In genomic region chr3:81924931-81925330, GRCm38 (mm10) we compare ENCODE assay signal across 9 mouse cellular contexts. TPM values are rescaled to one million over a fixed set of nuclear protein-coding genes. Genes with fewer than 3 reads are reported as not detected.
DNase-seq lines count a peak whose midpoint lies in the region; ATAC-seq lines count a peak whose summit lies in the region.
"Had no signal": no experiment of that assay in that cellular context is flagged by ENCODE, and none has a peak within 500 bp of the region (broad histone marks: within the 10 kb centered on the region; RNA-seq: fewer than 3 reads in every experiment).

No protein-coding gene starts in this region.

- DNase-seq in heart, adult 8-10 months (ENCODE audit: low spot score): peak; percentile 55
- peak; percentile 65 to 72 for DNase-seq in B cell, adult 2 months
- peak; percentile 54 for DNase-seq in T-cell, adult 2 months (ENCODE audit: low spot score)
- DNase-seq in embryonic facial prominence, embryonic 10.5 days (ENCODE audit: low spot score): peak; percentile 29
- DNase-seq in layer of hippocampus, adult 11-12 months (ENCODE audit: low spot score): peak; percentile 74
- peak; percentile 83 for DNase-seq in naive thymus-derived CD4-positive, alpha-beta T cell, adult 2 months (ENCODE audit: low read depth)
- DNase-seq in ovary, postnatal 36 days (ENCODE audit: low spot score): no peak

- H3K27ac ChIP-seq in heart, embryonic 12.5 days (ENCODE audit: poor library complexity, severe bottlenecking): no peak overlapping the region
- H3K27ac ChIP-seq in embryonic facial prominence, embryonic 10.5 days (replicated peaks): no peak overlapping the region

- no peak overlapping the region for H3K4me2 ChIP-seq in heart, embryonic 12.5 days

- no peak overlapping the region for H3K9ac ChIP-seq in heart, embryonic 12.5 days

- ATAC-seq in heart, embryonic 12.5 days (ENCODE audit: insufficient number of reproducible peaks, low FRiP score): no peak

- no peaks in the 10 kb centered on the region for H3K27me3 ChIP-seq in heart, embryonic 12.5 days (replicated peaks)
- H3K27me3 ChIP-seq in embryonic facial prominence, embryonic 10.5 days (replicated peaks; ENCODE audit: low read depth, poor library complexity, severe bottlenecking): no peaks in the 10 kb centered on the region

- no peaks in the 10 kb centered on the region for H3K36me3 ChIP-seq in heart, embryonic 12.5 days
- H3K36me3 ChIP-seq in embryonic facial prominence, embryonic 10.5 days (replicated peaks): no peaks in the 10 kb centered on the region

- H3K4me3 ChIP-seq in heart, embryonic 12.5 days: no peak overlapping the region
- H3K4me3 ChIP-seq in embryonic facial prominence, embryonic 10.5 days: no peak overlapping the region

- peaks cover 6% of the 10 kb centered on the region for H3K4me1 ChIP-seq in heart, embryonic 12.5 days (replicated peaks)
- H3K4me1 ChIP-seq in embryonic facial prominence, embryonic 10.5 days: peaks cover 4% of the 10 kb centered on the region

- 4% methylated on average over 1 of the region's 1 CpGs for WGBS in heart, embryonic 12.5 days
- WGBS in embryonic facial prominence, embryonic 10.5 days: 6% methylated on average over 1 of the region's 1 CpGs

- H3K9me3 ChIP-seq in heart, embryonic 12.5 days (replicated peaks): no peaks in the 10 kb centered on the region
- no peaks in the 10 kb centered on the region for H3K9me3 ChIP-seq in embryonic facial prominence, embryonic 10.5 days

RNA-seq across cellular contexts. Expression of gene Ctso, which starts 7.5 kb away (rescaled TPM):
- total RNA-seq in heart, adult 8-10 months (2022): 10 to 100 TPM in 1 of 4 experiments, 1 to 10 TPM in 3; 7.5 to 10.5 (median 8.9) TPM
- 17.5 and 18.7 TPM in 2 replicates for polyA plus RNA-seq in heart, embryonic 12.5 days (2016; fragmentation: Nextera tagmentation; extraction: Ambion mirVana)
- 3.2 and 5.3 TPM in 2 replicates for polyA plus RNA-seq in embryonic facial prominence, embryonic 10.5 days (2016; fragmentation: Nextera tagmentation; extraction: Ambion mirVana)

RNA-seq across cellular contexts. Expression of gene Tdo2, which starts 51.1 kb away (rescaled TPM):
- total RNA-seq in heart, adult 8-10 months (2022): under 1 TPM in 1 of 4 experiments, not detected in 3; 0.11 TPM
- 0.54 and 0.78 TPM in 2 replicates for polyA plus RNA-seq in heart, embryonic 12.5 days (2016; fragmentation: Nextera tagmentation; extraction: Ambion mirVana)
- polyA plus RNA-seq in embryonic facial prominence, embryonic 10.5 days (2016; fragmentation: Nextera tagmentation; extraction: Ambion mirVana): 0.04 TPM in 1 of 2 replicates, not detected in the other

RNA-seq across cellular contexts. Expression of gene Asic5, which starts 57.2 kb away (rescaled TPM):
- total RNA-seq in heart, adult 8-10 months (2022): not detected
- polyA plus RNA-seq in heart, embryonic 12.5 days (2016; fragmentation: Nextera tagmentation; extraction: Ambion mirVana): not detected in 2 replicates
- polyA plus RNA-seq in embryonic facial prominence, embryonic 10.5 days (2016; fragmentation: Nextera tagmentation; extraction: Ambion mirVana): not detected in 2 replicates
- total RNA-seq: layer of hippocampus, postnatal 25 days had no signal
